Mouse (Mus musculus): Measurements from ENCODE around the gene Gm3055.
"Not testable (repeated sequence)": the region's sequence is repeated elsewhere in the genome, so short reads cannot be mapped to it uniquely, and the experiment has no call there.

The Gm3055 gene

GRCm38 (mm10) chr10:81770506-81771403 is at the start of gene Gm3055:
TSS of gene Gm3055 (minus strand) at chr10:81771161.
- DNase-seq (ENCODE audit: low read depth, low spot score), result not testable (repeated sequence)

- DNase-seq (ENCODE audit: low read depth, low spot score), result not testable (repeated sequence)
These were observed 40.9 kb upstream of the Gm3055 start, which contains the start of gene Gm4767 for GRCm38 (mm10) chr10:81811899-81812298. TSS of gene Gm4767 (plus strand) at chr10:81812186.

- DNase-seq (ENCODE audit: low read depth, low spot score), result not testable (repeated sequence)
These were observed 430 bp upstream of the Gm3055 start for GRCm38 (mm10) chr10:81771404-81771777.

GRCm38 (mm10) chr10:81704531-81705301 is 66.2 kb downstream of the Gm3055 start, which contains the start of gene Zfp433:
TSS of gene Zfp433 (plus strand) at chr10:81704825.
- DNase-seq (ENCODE audit: low read depth, low spot score), result not testable (repeated sequence)
